Mouse (Mus musculus) CH12.LX (cell line): ENCODE measurements around the gene Cadm1. TPM values are rescaled to one million over a fixed set of nuclear protein-coding genes. Genes with fewer than 3 reads are reported as not detected.

ENCODE experiments used
- DNase-seq: peaks from one replicate; pipeline ENCODE4 v3.0.0-alpha.2; 2013; ENCODE audit errors: extremely low read depth
- H3K27ac ChIP-seq: 2 replicates; pipeline ENCODE4 v1.5.1; 2012; ENCODE audit warnings: low read depth, mild to moderate bottlenecking, control low read depth, moderate library complexity; ENCODE audit not compliant: insufficient read depth
- H3K27me3 ChIP-seq: replicated peaks from 2 replicates; pipeline ENCODE3; 2012; ENCODE audit warnings: inconsistent platforms
- H3K36me3 ChIP-seq, 2 experiments: replicated peaks in 1 of 2; 2 replicates each; pipeline versions ENCODE3 to v1.6.1; 2012; ENCODE audit warnings: inconsistent platforms in 1 of 2, low read length in 1 of 2, mild to moderate bottlenecking in 1 of 2, mixed read lengths in 1 of 2, moderate library complexity in 1 of 2; ENCODE audit not compliant: control insufficient read depth in 1 of 2, insufficient read depth in 1 of 2
- H3K4me1 ChIP-seq, 2 experiments: 2 replicates each; pipeline ENCODE4 v1.6.1; 2012; ENCODE audit warnings: inconsistent platforms in 1 of 2, moderate library complexity in 1 of 2; ENCODE audit not compliant: insufficient read depth in 2 of 2, control insufficient read depth in 1 of 2
- H3K4me2 ChIP-seq: 2 replicates; pipeline ENCODE4 v1.6.1; 2012; ENCODE audit warnings: low read depth, mild to moderate bottlenecking, control low read depth; ENCODE audit not compliant: poor library complexity, insufficient read depth, severe bottlenecking
- H3K4me3 ChIP-seq, 3 experiments: fragments of 150-350 bp in 1 of 3; sonication (generic) in 1 of 3; replicated peaks in 1 of 3; 2 replicates each; pipeline versions ENCODE3 to v1.5.1; 2011 to 2012; ENCODE audit warnings: low read depth in 2 of 3, low read length in 2 of 3, mild to moderate bottlenecking in 2 of 3, moderate library complexity in 2 of 3, control low read depth in 1 of 3, improper control_type of control experiment in 1 of 3, inconsistent platforms in 1 of 3, mixed read lengths in 1 of 3; ENCODE audit not compliant: poor library complexity in 1 of 3
- H3K79me2 ChIP-seq: replicated peaks from 2 replicates; pipeline ENCODE4 v1.6.1; 2012; ENCODE audit warnings: mild to moderate bottlenecking, moderate library complexity; ENCODE audit not compliant: control insufficient read depth, poor library complexity, insufficient read depth, severe bottlenecking; ENCODE audit errors: extremely low read depth
- H3K9ac ChIP-seq: 2 replicates; pipeline ENCODE4 v1.6.1; 2012; ENCODE audit warnings: low read depth, mild to moderate bottlenecking, control low read depth, moderate library complexity; ENCODE audit not compliant: insufficient read depth
- H3K9me3 ChIP-seq: replicated peaks from 2 replicates; pipeline ENCODE3; 2012; ENCODE audit warnings: low read length, inconsistent platforms, mixed read lengths
- CHD1 ChIP-seq: IDR thresholded peaks from 2 replicates; pipeline ENCODE4 v1.6.1; 2012; ENCODE audit warnings: low read depth, low read length, improper control_type of control experiment, inconsistent platforms
- CTCF ChIP-seq, 2 experiments: IDR thresholded peaks in 1 of 2; conservative IDR thresholded peaks in 1 of 2; 2 replicates each; pipeline ENCODE4 v1.5.1; 2011 to 2012; ENCODE audit warnings: low read depth in 2 of 2, low read length in 2 of 2, improper control_type of control experiment in 1 of 2, inconsistent platforms in 1 of 2, mild to moderate bottlenecking in 1 of 2, moderate library complexity in 1 of 2
- E2F4 ChIP-seq: IDR thresholded peaks from 2 replicates; pipeline ENCODE4 v1.6.1; 2011; ENCODE audit warnings: low read depth, low read length, improper control_type of control experiment; ENCODE audit not compliant: insufficient replicate concordance
- EP300 ChIP-seq: IDR thresholded peaks from 2 replicates; pipeline ENCODE4 v1.6.1; 2011; ENCODE audit warnings: low read length, improper control_type of control experiment
- HCFC1 ChIP-seq: IDR thresholded peaks from 2 replicates; pipeline ENCODE4 v1.6.1; 2012; ENCODE audit warnings: low read depth, mild to moderate bottlenecking, inconsistent platforms, low read length, improper control_type of control experiment
- JUN ChIP-seq: IDR thresholded peaks from 2 replicates; pipeline ENCODE4 v1.6.1; 2011; ENCODE audit warnings: low read depth, mild to moderate bottlenecking, low read length, improper control_type of control experiment, moderate library complexity; ENCODE audit not compliant: insufficient read depth
- KAT2A ChIP-seq: IDR thresholded peaks from 2 replicates; pipeline ENCODE4 v1.6.1; 2012; ENCODE audit warnings: low read length, improper control_type of control experiment, inconsistent platforms; ENCODE audit not compliant: insufficient replicate concordance
- MAFK ChIP-seq: IDR thresholded peaks from 2 replicates; pipeline ENCODE4 v1.6.1; 2011; ENCODE audit warnings: low read length, improper control_type of control experiment; ENCODE audit not compliant: insufficient replicate concordance
- MAX ChIP-seq: IDR thresholded peaks from 2 replicates; pipeline ENCODE4 v1.6.1; 2011; ENCODE audit warnings: low read length, improper control_type of control experiment
- MAZ ChIP-seq: IDR thresholded peaks from 2 replicates; pipeline ENCODE4 v1.6.1; 2012; ENCODE audit warnings: low read depth, mild to moderate bottlenecking, inconsistent platforms, low read length, improper control_type of control experiment, moderate library complexity
- MEF2A ChIP-seq: IDR thresholded peaks from 2 replicates; pipeline ENCODE4 v1.6.1; 2014; ENCODE audit warnings: low read depth, mild to moderate bottlenecking, inconsistent platforms, low read length, improper control_type of control experiment, borderline replicate concordance
- MXI1 ChIP-seq: IDR thresholded peaks from 2 replicates; pipeline ENCODE4 v1.6.1; 2011; ENCODE audit warnings: mild to moderate bottlenecking, low read depth, low read length, improper control_type of control experiment
- PAX5 ChIP-seq: IDR thresholded peaks from 2 replicates; pipeline ENCODE4 v1.6.1; 2012; ENCODE audit warnings: low read length, inconsistent platforms, mixed read lengths
- POLR2AphosphoS2 ChIP-seq: IDR thresholded peaks from 2 replicates; pipeline ENCODE4 v1.6.1; 2011; ENCODE audit warnings: low read depth, low read length, improper control_type of control experiment
- RCOR1 ChIP-seq: conservative IDR thresholded peaks from 2 replicates; pipeline ENCODE4 v1.6.1; 2012; ENCODE audit warnings: low read depth, mild to moderate bottlenecking, inconsistent platforms, low read length, improper control_type of control experiment
- TBP ChIP-seq: conservative IDR thresholded peaks from 2 replicates; pipeline ENCODE4 v1.6.1; 2011; ENCODE audit warnings: low read depth, low read length, improper control_type of control experiment
- USF1 ChIP-seq: IDR thresholded peaks from 2 replicates; pipeline ENCODE4 v1.6.1; 2014; ENCODE audit warnings: low read depth, mild to moderate bottlenecking, inconsistent platforms, low read length, improper control_type of control experiment
- dilution Hi-C: fragments of 300-500 bp; cut with MboI; formaldehyde crosslinking; loops from 2 replicates; pipeline ENCODE4 v1.14.3; 2020; ENCODE audit warnings: low sequenced_read_pairs; ENCODE audit not compliant: extremely low pct_unique_long_range_greater_than_20kb, extremely low pct_ligation_motif_present
- in situ Hi-C: fragments of 300-500 bp; cut with MboI; formaldehyde crosslinking; loops from 3 replicates; pipeline ENCODE4 v1.14.3; 2019; ENCODE audit warnings: low sequenced_read_pairs, low pct_ligation_motif_present, low pct_unique_long_range_greater_than_20kb, mixed read lengths
- polyA plus RNA-seq: library from polyadenylated mRNA; unstranded; fragments of >175 nt; gene quantifications from 2 replicates; pipeline ENCODE4 v1.2.1, GENCODE M21; 2012; ENCODE audit warnings: low read depth; ENCODE audit not compliant: insufficient read length
- total RNA-seq, 2 experiments: library from RNA; depleted of rRNA; stranded (reverse); fragments of 300-350 nt in 1 of 2; fragments of >200 nt in 1 of 2; gene quantifications; 2 replicates each; pipeline ENCODE4 v1.2.3; 2012 to 2014

Gene Cadm1
- total and polyA plus RNA-seq, 3 experiments, result not detected

DNA sequence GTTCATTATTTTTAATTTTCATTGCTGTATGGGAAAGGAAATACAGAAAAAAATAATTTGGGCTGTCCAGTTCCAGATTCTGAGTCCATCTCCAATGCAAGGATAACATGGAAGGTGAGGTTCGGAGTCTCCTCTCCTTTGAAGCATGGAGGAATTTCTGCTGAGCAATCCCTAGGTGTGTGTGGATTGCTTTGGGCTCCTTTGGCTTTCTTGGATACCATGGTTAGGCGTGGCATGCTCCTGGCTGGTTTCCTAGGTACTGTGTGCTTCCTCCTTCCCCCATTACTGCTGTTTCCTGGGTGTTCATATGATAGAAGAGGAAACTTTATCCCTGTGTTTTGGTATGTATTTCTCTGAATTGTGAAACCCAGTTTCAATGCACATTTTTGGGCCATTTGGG lies 98.0 kb downstream of the Cadm1 start:
- DNase-seq, result no peak
- dilution Hi-C loops (no loop called here), in situ Hi-C loops (no loop called here)
- H3K79me2 ChIP-seq, result no peaks in the 10 kb centered on the region
- no peak overlapping the region for H3K4me3 ChIP-seq
- H3K4me2 ChIP-seq, result no peak overlapping the region
- TF ChIP-seq MEF2A (no peak), MXI1 (no peak), MAFK (no peak), TBP (no peak)
- H3K27me3 ChIP-seq, result no peaks in the 10 kb centered on the region
- H3K4me1 ChIP-seq, result no peaks in the 10 kb centered on the region
- peaks cover 26% of the 10 kb centered on the region for H3K9me3 ChIP-seq
- H3K36me3 ChIP-seq, result no peaks in the 10 kb centered on the region
- H3K27ac ChIP-seq, result no peak overlapping the region
- H3K9ac ChIP-seq, result no peak overlapping the region

DNA sequence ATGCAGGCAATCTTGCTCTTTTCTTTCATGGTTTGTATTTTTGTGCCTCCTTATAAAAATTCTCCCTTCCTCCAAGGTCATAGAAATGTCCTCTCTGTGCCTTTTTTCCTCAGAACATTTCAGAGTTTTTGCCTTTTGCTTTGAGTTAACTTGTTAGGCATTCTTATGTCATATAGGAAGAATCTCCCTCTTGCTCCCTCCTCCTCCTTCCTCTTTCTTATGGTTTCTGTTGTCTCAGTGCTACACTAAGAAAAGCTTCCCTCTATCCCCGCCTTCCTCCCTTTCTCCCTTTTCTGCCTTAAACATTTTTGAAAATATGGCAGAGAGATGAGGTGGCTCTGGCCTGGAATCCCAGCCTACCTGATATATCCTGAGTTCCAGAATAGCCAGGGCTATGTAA lies 98.6 kb downstream of the Cadm1 start:
- Histone ChIP-seq H3K4me1 (no peaks in the 10 kb centered on the region), H3K36me3 (no peaks in the 10 kb centered on the region), H3K9me3 (peaks cover 27% of the 10 kb centered on the region), H3K79me2 (no peaks in the 10 kb centered on the region), H3K4me3 (no peak overlapping the region), H3K4me2 (no peak overlapping the region), H3K27ac (no peak overlapping the region), H3K9ac (no peak overlapping the region), H3K27me3 (no peaks in the 10 kb centered on the region)
- TF ChIP-seq CTCF (conservative IDR thresholded peaks at IDR 0.05 in 1 of 2, IDR thresholded peaks at IDR 0.05 in 1 of 2; ENCODE audit: low read depth in 2 of 2, low read length in 2 of 2) (no peak), PAX5 (no peak), KAT2A (no peak), MAX (no peak), MAZ (no peak), EP300 (no peak), JUN (no peak), HCFC1 (no peak), USF1 (no peak), E2F4 (no peak), RCOR1 (no peak), POLR2AphosphoS2 (no peak), CHD1 (no peak)
- no peak for DNase-seq
- in situ Hi-C loops (no loop called here), dilution Hi-C loops (no loop called here)
